Mouse (Mus musculus) forebrain, postnatal 0 days (tissue): Measurements from ENCODE around the gene Gm45337. TPM values are rescaled to one million over a fixed set of nuclear protein-coding genes. Genes with fewer than 3 reads are reported as not detected.
A peak's percentile ranks its signal among the peaks of the same experiment; 100 is the strongest.

Experiments
- ATAC-seq: fragments of 200-750 bp; cut with Nextera tagmentation; 2 replicates; pipeline ENCODE4 v1.8.0; 2017; ENCODE audit warnings: mild to moderate bottlenecking, moderate library complexity
- DNase-seq: peaks from one replicate; pipeline ENCODE4 v3.0.0-alpha.2; 2015
- H3K27ac ChIP-seq: fragments of 300-500 bp; sonication (generic); 2 replicates; pipeline ENCODE4 v1.5.1; 2014; ENCODE audit warnings: low read depth, mild to moderate bottlenecking, antibody characterized with exemption, low read length, moderate library complexity, mixed read lengths
- H3K27me3 ChIP-seq: fragments of 300-500 bp; sonication (generic); 2 replicates; pipeline ENCODE4 v1.6.1; 2014; ENCODE audit warnings: mild to moderate bottlenecking, low read length, mixed read lengths; ENCODE audit not compliant: insufficient read depth
- H3K36me3 ChIP-seq: fragments of 300-500 bp; sonication (generic); 2 replicates; pipeline ENCODE4 v1.6.1; 2014; ENCODE audit warnings: mild to moderate bottlenecking, moderate library complexity; ENCODE audit not compliant: insufficient read depth
- H3K4me1 ChIP-seq: fragments of 300-500 bp; sonication (generic); 2 replicates; pipeline ENCODE4 v1.6.1; 2014; ENCODE audit warnings: antibody characterized with exemption; ENCODE audit not compliant: insufficient read depth
- H3K4me2 ChIP-seq: fragments of 300-500 bp; sonication (generic); 2 replicates; pipeline ENCODE4 v1.6.1; 2014; ENCODE audit warnings: low read depth, mild to moderate bottlenecking, moderate library complexity
- H3K4me3 ChIP-seq: fragments of 300-500 bp; sonication (generic); 2 replicates; pipeline ENCODE4 v1.5.1; 2014; ENCODE audit warnings: low read depth, low read length, mixed read lengths
- H3K9ac ChIP-seq: fragments of 300-500 bp; sonication (generic); 2 replicates; pipeline ENCODE4 v1.6.1; 2014; ENCODE audit warnings: mild to moderate bottlenecking
- H3K9me3 ChIP-seq: fragments of 300-500 bp; sonication (generic); 2 replicates; pipeline ENCODE4 v1.6.1; 2016; ENCODE audit warnings: low read length
- CTCF ChIP-seq: sonication (generic); IDR thresholded peaks from 2 replicates; pipeline ENCODE4 v1.5.1; 2016; ENCODE audit warnings: antibody characterized with exemption, control low read depth, low read depth
- whole genome bisulfite sequencing: fragments of 180-500 bp; shearing (Covaris S2); extraction: QIAGEN DNeasy Blood & Tissue Kit; methylation state at CpG from one replicate; pipeline ENCODE4 v1.1.7; 2014; 5-methylcytosine and 5-hydroxymethylcytosine counted together
- polyA plus RNA-seq: library from polyadenylated mRNA; unstranded; fragments of >200 nt; fragmentation: Nextera tagmentation; extraction: Ambion mirVana; gene quantifications from 2 replicates; pipeline ENCODE4 v1.2.1, GENCODE M21; 2015
- total RNA-seq: library from RNA; depleted of rRNA; stranded (reverse); fragments of >200 nt; gene quantifications from 2 replicates; pipeline ENCODE4 v1.2.3, GENCODE M21; 2014; rRNA removed

Gene Gm45337
- total and polyA plus RNA-seq, 2 experiments from 2014 or later: not detected

DNA sequence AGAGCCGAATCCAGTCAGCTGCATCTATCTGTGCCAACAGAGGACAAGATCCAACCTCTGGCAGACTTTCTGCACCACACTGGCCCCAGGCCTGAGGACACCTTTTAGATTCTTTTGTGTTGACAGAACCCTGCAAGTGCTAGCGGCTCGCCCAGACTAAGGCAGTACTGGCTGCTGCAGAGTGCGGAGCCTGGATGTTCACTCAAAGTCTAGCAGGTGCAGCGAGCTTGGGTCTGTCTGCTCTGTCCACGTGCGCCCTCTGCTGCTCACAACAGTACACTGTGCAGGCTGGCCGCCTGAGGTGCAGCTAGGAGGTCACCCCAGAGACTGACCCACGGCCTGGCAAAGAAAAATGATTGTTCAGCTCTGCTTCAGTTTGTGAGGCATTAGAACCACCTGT is 46.6 kb downstream of the Gm45337 start:
- H3K27ac ChIP-seq: no peak overlapping the region
- H3K9me3 ChIP-seq: no peaks in the 10 kb centered on the region
- H3K9ac ChIP-seq: no peak overlapping the region
- peak; percentile 50 for ATAC-seq
- 7% methylated on average over 9 of the region's 9 CpGs for WGBS
- peak; percentile 86 for DNase-seq
- H3K27me3 ChIP-seq: no peaks in the 10 kb centered on the region
- H3K36me3 ChIP-seq: no peaks in the 10 kb centered on the region
- H3K4me3 ChIP-seq: no peak overlapping the region
- peaks cover 16% of the 10 kb centered on the region for H3K4me1 ChIP-seq
- peak; percentile 95 for TF ChIP-seq CTCF
- peak overlapping the region; percentile 32 for H3K4me2 ChIP-seq

DNA sequence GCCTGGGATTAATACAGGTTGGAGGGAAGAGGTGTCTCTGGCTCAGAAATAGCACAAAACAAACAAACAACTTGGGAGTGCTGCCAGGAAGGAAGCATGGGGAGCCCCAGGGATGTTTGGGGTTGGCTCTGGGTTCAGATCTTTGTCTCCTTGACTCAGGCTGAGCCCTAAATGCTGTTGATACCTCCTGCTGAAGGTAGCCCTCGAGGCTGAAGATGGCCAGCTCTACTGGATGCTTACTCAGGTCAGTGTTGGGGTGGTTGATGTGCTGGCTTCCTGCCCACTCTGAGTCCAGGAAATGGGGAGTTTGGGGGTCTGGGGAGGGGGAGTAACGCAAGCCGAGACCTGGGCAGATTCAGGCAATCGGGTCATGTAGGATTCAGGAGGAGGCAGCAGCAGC is 47.7 kb downstream of the Gm45337 start:
- WGBS: 67% methylated on average over 4 of the region's 4 CpGs
- no peak for DNase-seq
- Histone ChIP-seq H3K4me3 (no peak overlapping the region), H3K27me3 (no peaks in the 10 kb centered on the region), H3K27ac (no peak overlapping the region), H3K9me3 (no peaks in the 10 kb centered on the region), H3K9ac (0 out of 2 replicates have a peak overlapping the region, but pooled peaks have one; percentile 97), H3K36me3 (no peaks in the 10 kb centered on the region), H3K4me2 (peak overlapping the region; percentile 96; the same call in 1 of the 2 replicates), H3K4me1 (peaks cover 27% of the 10 kb centered on the region)
- TF ChIP-seq CTCF: no peak
- no peak for ATAC-seq

DNA sequence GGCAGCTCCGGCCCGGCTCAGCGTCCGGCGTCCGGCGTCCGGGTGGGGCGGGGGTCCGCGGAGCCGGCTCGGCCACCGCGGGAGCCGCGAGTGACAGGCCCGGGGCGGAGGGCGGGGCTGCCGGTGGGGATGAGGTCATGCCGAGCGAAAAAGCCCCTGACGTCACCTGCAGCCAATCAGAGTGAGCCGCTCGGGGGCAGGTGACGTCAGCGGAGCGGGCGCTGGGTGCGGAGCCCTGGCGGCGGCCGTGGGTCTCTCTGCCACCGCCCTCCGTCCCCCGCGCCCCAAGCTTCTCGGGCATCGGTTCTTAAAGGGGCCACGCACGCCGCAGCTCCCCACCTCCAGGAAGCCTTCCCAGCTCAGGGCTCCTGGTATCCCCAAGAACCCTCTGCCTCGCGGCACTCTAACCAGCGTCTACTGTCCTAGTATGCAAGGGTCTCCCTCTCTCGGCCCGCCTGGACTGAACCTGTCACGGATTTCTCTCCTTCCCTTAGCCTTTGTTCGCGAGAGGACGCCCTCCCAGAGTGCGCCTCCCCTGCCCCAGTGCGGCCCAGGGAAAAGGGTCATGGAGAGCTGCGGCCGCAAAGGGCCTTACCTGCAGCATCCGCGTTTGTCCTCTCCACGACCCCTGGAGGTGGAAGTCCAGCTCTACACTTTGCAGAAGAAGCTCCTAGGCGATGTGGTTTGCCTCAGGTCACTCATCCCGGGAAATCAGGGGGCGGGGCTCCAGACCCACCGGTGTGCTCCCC is 49.0 kb downstream of the Gm45337 start, which contains the start of gene Dusp8:
Gene Dusp8, minus strand, starts transcription at position 661 of the 749 bp plus-strand sequence.
- Histone ChIP-seq H3K4me3 (peak within 1 kb of the TSS; percentile 60), H3K4me1 (peaks cover 38% of the 10 kb centered on the region), H3K4me2 (peak within 1 kb of the TSS; percentile 96), H3K27ac (peak within 1 kb of the TSS; percentile 91), H3K27me3 (no peaks in the 10 kb centered on the region), H3K9me3 (no peaks in the 10 kb centered on the region), H3K36me3 (no peaks in the 10 kb centered on the region), H3K9ac (peak within 1 kb of the TSS; percentile 97)
- TF ChIP-seq CTCF: peak; percentile 56
- DNase-seq (peak; percentile 96), ATAC-seq (peak; percentile 91)
- 3% methylated on average over 57 of the region's 63 CpGs for WGBS

DNA sequence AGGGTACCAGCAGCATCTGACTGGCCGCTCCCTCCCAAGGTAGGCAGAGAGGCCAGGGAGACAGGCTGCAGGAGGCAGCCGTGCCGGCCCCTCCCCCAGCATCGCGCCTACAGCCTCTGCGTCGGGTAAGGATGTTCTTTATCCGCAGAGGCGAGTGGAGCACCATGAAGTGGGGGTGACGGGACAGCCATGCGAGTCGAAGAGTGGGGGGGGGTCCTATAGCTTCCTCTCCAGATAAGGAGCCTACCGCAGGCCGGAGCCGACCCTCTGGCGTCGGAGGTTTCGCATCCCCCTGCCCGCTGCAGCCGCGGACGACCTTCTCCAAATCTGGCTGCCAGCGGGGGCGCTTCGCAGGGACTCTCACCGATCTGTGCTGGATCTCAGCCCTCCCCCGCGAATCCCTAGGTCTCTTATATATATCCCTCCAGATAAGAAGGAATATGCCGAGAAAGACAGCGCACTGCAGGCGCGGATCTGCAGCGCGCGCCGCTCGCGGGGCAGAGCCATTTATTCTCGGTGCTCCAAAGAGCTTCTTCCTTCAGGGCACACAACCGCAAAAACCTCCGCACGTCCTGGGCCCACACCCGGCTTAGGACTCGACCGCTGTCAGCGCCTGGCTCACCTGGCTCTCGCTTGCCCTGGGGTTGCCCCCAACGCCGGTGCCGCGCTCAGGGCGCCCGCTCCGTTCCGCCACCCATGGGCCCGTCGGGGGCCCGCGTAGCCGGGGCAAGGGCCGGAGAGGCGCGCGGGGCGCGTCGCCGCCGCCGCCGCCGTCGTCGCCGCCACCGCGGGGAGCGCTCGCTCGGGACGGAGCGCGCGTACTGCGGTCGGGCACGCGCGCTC is 49.9 kb downstream of the Gm45337 start:
- Histone ChIP-seq H3K27me3 (no peaks in the 10 kb centered on the region), H3K27ac (peak overlapping the region; percentile 91), H3K36me3 (0 out of 2 replicates have a peak, but pooled peaks cover 6% of the 10 kb centered on the region), H3K4me2 (peak overlapping the region; percentile 96), H3K4me1 (peaks cover 45% of the 10 kb centered on the region), H3K9me3 (no peaks in the 10 kb centered on the region), H3K9ac (peak overlapping the region; percentile 97), H3K4me3 (peak overlapping the region; percentile 60)
- ATAC-seq (peak; percentile 58), DNase-seq (peak; percentile 72)
- TF ChIP-seq CTCF: peak; percentile 33
- WGBS: 1% methylated on average over 82 of the region's 89 CpGs

DNA sequence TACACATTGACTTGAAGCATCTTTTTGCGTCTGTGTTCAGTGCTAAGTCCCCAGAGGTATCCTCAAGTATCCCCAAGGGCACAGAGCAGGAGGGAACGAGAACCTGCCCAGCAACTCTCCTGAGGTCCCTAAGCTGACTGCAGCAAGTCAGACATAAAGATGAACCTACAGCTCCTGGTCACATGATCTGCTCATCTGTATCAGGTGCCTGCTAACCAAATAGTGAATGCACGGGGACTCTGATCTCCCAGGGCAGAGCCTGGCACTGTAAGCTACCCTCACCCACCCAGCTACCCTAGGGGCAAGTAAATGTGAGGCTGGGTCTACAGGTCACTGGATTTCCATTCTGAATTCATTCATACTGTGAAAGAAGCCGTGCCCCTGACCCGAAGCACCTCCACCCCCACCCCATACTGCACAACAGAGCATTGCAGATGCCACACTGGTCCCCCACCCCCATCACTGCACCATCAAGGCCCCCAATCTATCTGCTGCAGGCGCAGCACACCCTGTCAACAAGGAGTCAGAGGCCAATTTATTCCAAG is 50.6 kb downstream of the Gm45337 start:
- H3K4me1 ChIP-seq: peaks cover 48% of the 10 kb centered on the region

More for the DNA sequence above, 50.6 kb downstream of the Gm45337 start:
- DNase-seq (no peak), ATAC-seq (no peak)
- TF ChIP-seq CTCF: no peak
- peak overlapping the region; percentile 91 for H3K27ac ChIP-seq
- no peaks in the 10 kb centered on the region for H3K27me3 ChIP-seq
- peaks cover 8% of the 10 kb centered on the region; the same call in 1 of the 2 replicates for H3K36me3 ChIP-seq
- WGBS: 17% methylated on average over 6 of the region's 6 CpGs
- peak overlapping the region; percentile 96 for H3K4me2 ChIP-seq
- H3K9ac ChIP-seq: peak overlapping the region; percentile 97
- H3K4me3 ChIP-seq: peak overlapping the region; percentile 60
- no peaks in the 10 kb centered on the region for H3K9me3 ChIP-seq

Other genes starting within 250 kb of the Gm45337 start
- gene Tollip, start 226.1 kb downstream of the Gm45337 start, total RNA-seq: 73.4 and 89.8 TPM in 2 replicates
- gene Tollip, start 226.1 kb downstream of the Gm45337 start, polyA plus RNA-seq: 64.5 and 78.3 TPM in 2 replicates
- 107 and 132 TPM in 2 replicates for gene Brsk2, start 194.9 kb downstream of the Gm45337 start, total RNA-seq
- gene Brsk2, start 194.9 kb downstream of the Gm45337 start, polyA plus RNA-seq: 15.8 and 18.3 TPM in 2 replicates
- 37.8 and 42.5 TPM in 2 replicates for gene Mob2, start 83.5 kb downstream of the Gm45337 start, total RNA-seq
- 39.8 and 39.9 TPM in 2 replicates for gene Mob2, start 83.5 kb downstream of the Gm45337 start, polyA plus RNA-seq
- 78.0 and 92.6 TPM in 2 replicates for gene Dusp8, start 48.8 kb downstream of the Gm45337 start, total RNA-seq
- 79.2 and 106 TPM in 2 replicates for gene Dusp8, start 48.8 kb downstream of the Gm45337 start, polyA plus RNA-seq
- gene Gm45618, start 23.9 kb downstream of the Gm45337 start, total RNA-seq: not detected in 2 replicates
- 0.24 TPM in 1 of 2 replicates, not detected in the other for gene Gm45618, start 23.9 kb downstream of the Gm45337 start, polyA plus RNA-seq
- not detected in 2 replicates for gene Gm39115, start 8.6 kb downstream of the Gm45337 start, total RNA-seq
- not detected in 2 replicates for gene Gm39115, start 8.6 kb downstream of the Gm45337 start, polyA plus RNA-seq
- gene Gm29735, start 12.5 kb upstream of the Gm45337 start, total RNA-seq: not detected in 2 replicates
- not detected in 2 replicates for gene Gm29735, start 12.5 kb upstream of the Gm45337 start, polyA plus RNA-seq
- not detected in 2 replicates for gene Gm4553, start 21.1 kb upstream of the Gm45337 start, total RNA-seq
- gene Gm4553, start 21.1 kb upstream of the Gm45337 start, polyA plus RNA-seq: not detected in 2 replicates
- 0.08 TPM in 1 of 2 replicates, not detected in the other for gene Krtap5-2, start 31.4 kb upstream of the Gm45337 start, total RNA-seq
- not detected in 2 replicates for gene Krtap5-2, start 31.4 kb upstream of the Gm45337 start, polyA plus RNA-seq
- gene Gm10153, start 45.8 kb upstream of the Gm45337 start, total RNA-seq: not detected in 2 replicates
- not detected in 2 replicates for gene Gm10153, start 45.8 kb upstream of the Gm45337 start, polyA plus RNA-seq
- not detected in 2 replicates for gene Krtap5-3, start 56.8 kb upstream of the Gm45337 start, total RNA-seq
- not detected in 2 replicates for gene Krtap5-3, start 56.8 kb upstream of the Gm45337 start, polyA plus RNA-seq
- not detected in 2 replicates for gene Gm7579, start 67.3 kb upstream of the Gm45337 start, total RNA-seq
- not detected in 2 replicates for gene Gm7579, start 67.3 kb upstream of the Gm45337 start, polyA plus RNA-seq
- gene Krtap5-5, start 85.4 kb upstream of the Gm45337 start, total RNA-seq: not detected in 2 replicates
- not detected in 2 replicates for gene Krtap5-5, start 85.4 kb upstream of the Gm45337 start, polyA plus RNA-seq
- gene Gm40460, start 96.5 kb upstream of the Gm45337 start, total RNA-seq: not detected in 2 replicates
- not detected in 2 replicates for gene Gm40460, start 96.5 kb upstream of the Gm45337 start, polyA plus RNA-seq
- not detected in 2 replicates for gene Gm2431, start 113.7 kb upstream of the Gm45337 start, total RNA-seq
- not detected in 2 replicates for gene Gm2431, start 113.7 kb upstream of the Gm45337 start, polyA plus RNA-seq
- gene Gm4559, start 129.8 kb upstream of the Gm45337 start, total RNA-seq: not detected in 2 replicates
- not detected in 2 replicates for gene Gm4559, start 129.8 kb upstream of the Gm45337 start, polyA plus RNA-seq
- not detected in 2 replicates for gene Krtap5-1, start 152.5 kb upstream of the Gm45337 start, total RNA-seq
- gene Krtap5-1, start 152.5 kb upstream of the Gm45337 start, polyA plus RNA-seq: not detected in 2 replicates
- not detected in 2 replicates for gene Krtap5-4, start 158.9 kb upstream of the Gm45337 start, total RNA-seq
- gene Krtap5-4, start 158.9 kb upstream of the Gm45337 start, polyA plus RNA-seq: not detected in 2 replicates
- gene Ifitm10, start 229.1 kb upstream of the Gm45337 start, total RNA-seq: 5.6 and 6.6 TPM in 2 replicates
- 10.2 and 13.0 TPM in 2 replicates for gene Ifitm10, start 229.1 kb upstream of the Gm45337 start, polyA plus RNA-seq
- gene Gm49369, start 238.1 kb upstream of the Gm45337 start, total RNA-seq: 21.2 and 45.2 TPM in 2 replicates
- 0.60 TPM in 1 of 2 replicates, not detected in the other for gene Gm49369, start 238.1 kb upstream of the Gm45337 start, polyA plus RNA-seq
- gene Ctsd, start 243.4 kb upstream of the Gm45337 start, total RNA-seq: 243 and 366 TPM in 2 replicates
- gene Ctsd, start 243.4 kb upstream of the Gm45337 start, polyA plus RNA-seq: 313 and 338 TPM in 2 replicates